Mouse (Mus musculus): ENCODE data around the gene Irx6.

Irx6 gene

GRCm38 (mm10) chr8:92723320-92723719, 49.2 kb downstream of the Irx6 start:
- DNase-seq: no peak

DNA sequence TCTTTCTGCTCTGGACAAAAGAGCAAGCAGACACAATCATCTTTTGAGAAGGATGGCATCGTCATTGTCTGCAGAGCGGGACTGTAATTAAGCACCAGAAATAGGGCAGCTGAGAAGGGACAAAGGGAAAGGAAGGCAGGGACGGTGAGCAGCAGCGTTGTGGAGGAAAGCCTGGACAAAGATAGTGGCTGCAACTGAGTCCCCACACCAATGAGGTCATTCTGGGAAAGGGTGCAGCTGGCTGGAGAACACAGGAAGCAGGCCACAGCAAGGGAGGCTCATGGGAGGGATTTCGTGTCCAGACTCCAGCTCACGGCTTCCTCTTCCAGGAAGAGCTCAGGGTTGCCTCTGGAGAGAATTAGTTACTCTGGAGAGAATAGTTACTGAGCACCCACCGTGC, 49.9 kb downstream of the Irx6 start:
- DNase-seq: no peak

- DNase-seq: no peak
Observed at GRCm38 (mm10) chr8:92724359-92724758, 50.3 kb downstream of the Irx6 start.
